Mouse (Mus musculus): ENCODE measurements around the gene Pbx2.

DNA sequence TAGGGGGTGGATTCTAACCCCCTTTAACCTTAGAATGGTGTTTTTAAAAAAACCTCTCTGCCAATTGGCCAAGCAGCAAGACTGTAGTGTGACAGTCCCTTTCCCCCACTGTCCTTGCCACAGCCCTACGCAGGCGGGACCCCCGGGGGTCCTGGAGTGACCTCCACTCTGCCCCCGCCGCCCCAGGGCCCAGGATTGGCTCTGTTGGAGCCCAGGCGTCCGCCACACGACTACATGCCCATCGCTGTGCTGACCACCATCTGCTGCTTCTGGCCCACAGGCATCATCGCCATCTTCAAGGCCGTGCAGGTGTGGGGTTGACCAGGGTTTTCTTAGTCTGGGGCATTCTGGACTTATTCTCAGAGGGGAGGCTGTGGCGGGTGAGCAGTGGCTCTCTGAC, 40.6 kb downstream of the Pbx2 start:
- no peak for TF ChIP-seq CTCF (IDR thresholded peaks at IDR 0.05; ENCODE audit: control insufficient read depth, insufficient read depth, insufficient read length)
- TF ChIP-seq MAX (IDR thresholded peaks at IDR 0.05), result no peak
- TF ChIP-seq MYOG (IDR thresholded peaks at IDR 0.05; ENCODE audit: control insufficient read depth, extremely low read depth, insufficient read length), result no peak
- TF ChIP-seq USF1 (IDR thresholded peaks at IDR 0.05; ENCODE audit: low read depth), result no peak
- no peak for TF ChIP-seq MYOD1 (IDR thresholded peaks at IDR 0.05; ENCODE audit: control insufficient read depth, insufficient read length, low read depth)
- no peak for TF ChIP-seq CEBPB (IDR thresholded peaks at IDR 0.05; ENCODE audit: low read depth)
- no peak for TF ChIP-seq FOSL1 (IDR thresholded peaks at IDR 0.05; ENCODE audit: insufficient read depth, low read length, poor library complexity, severe bottlenecking)
